Mouse (Mus musculus) liver, adult 2 months (tissue): ENCODE measurements around the gene Ren1. TPM values are rescaled to one million over a fixed set of nuclear protein-coding genes. Genes with fewer than 3 reads are reported as not detected.

Experiments used
- DNase-seq: peaks from one replicate; pipeline ENCODE4 v3.0.0-alpha.2; 2011; ENCODE audit warnings: low read depth, low spot score; ENCODE audit errors: extremely low read depth
- H3K27ac ChIP-seq: fragments of 200-500 bp; replicated peaks from 2 replicates; pipeline ENCODE4 v1.5.1; 2012; ENCODE audit warnings: low read depth, mild to moderate bottlenecking, control low read depth, inconsistent platforms, low read length; ENCODE audit not compliant: insufficient read depth
- H3K27me3 ChIP-seq: fragments of 200-500 bp; 2 replicates; pipeline ENCODE4 v1.6.1; 2012; ENCODE audit warnings: mild to moderate bottlenecking, moderate library complexity, low read length, inconsistent platforms; ENCODE audit not compliant: control insufficient read depth, insufficient read depth
- H3K36me3 ChIP-seq: fragments of 200-500 bp; 2 replicates; pipeline ENCODE4 v1.6.1; 2012; ENCODE audit warnings: low read length, inconsistent platforms; ENCODE audit not compliant: control insufficient read depth, insufficient read depth
- H3K4me1 ChIP-seq: fragments of 200-500 bp; 2 replicates; pipeline ENCODE4 v1.6.1; 2011; ENCODE audit warnings: low read length; ENCODE audit not compliant: control insufficient read depth, insufficient read depth
- H3K4me3 ChIP-seq: fragments of 200-500 bp; 2 replicates; pipeline ENCODE4 v1.5.1; 2011; ENCODE audit warnings: low read depth, mild to moderate bottlenecking, control low read depth, low read length, moderate library complexity; ENCODE audit not compliant: insufficient read depth
- H3K79me2 ChIP-seq: fragments of 200-500 bp; 2 replicates; pipeline ENCODE4 v1.6.1; 2012; ENCODE audit warnings: inconsistent platforms, mild to moderate bottlenecking, low read length, moderate library complexity; ENCODE audit not compliant: control insufficient read depth, insufficient read depth
- H3K9ac ChIP-seq: fragments of 200-500 bp; 2 replicates; pipeline ENCODE4 v1.6.1; 2012; ENCODE audit warnings: low read depth, mild to moderate bottlenecking, control low read depth, inconsistent platforms, low read length
- CTCF ChIP-seq: fragments of 200-500 bp; IDR thresholded peaks from 2 replicates; pipeline ENCODE4 v1.5.1; 2011; ENCODE audit warnings: low read depth, low read length, control low read depth
- POLR2A ChIP-seq: fragments of 200-500 bp; IDR thresholded peaks from 2 replicates; pipeline ENCODE4 v1.6.1; 2011; ENCODE audit warnings: low read length, control low read depth; ENCODE audit not compliant: insufficient read depth; ENCODE audit errors: extremely low read depth
- WGBS: fragments of 180-500 bp; shearing (Covaris S2); methylation state at CpG from one replicate; pipeline ENCODE4 v1.1.7; 2018; 5-methylcytosine and 5-hydroxymethylcytosine counted together
- polyA plus RNA-seq: library from polyadenylated mRNA; depleted of rRNA; stranded (reverse); fragments of >200 nt; gene quantifications from 2 replicates; pipeline ENCODE4 v1.2.3, GENCODE M21; 2012
- total RNA-seq: library from RNA; depleted of rRNA; stranded (reverse); fragments of >200 nt; gene quantifications from 2 replicates; pipeline ENCODE4 v1.2.3, GENCODE M21; 2014

Gene Ren1
- total and polyA plus RNA-seq, 2 experiments, result 0.18 TPM; not detected in 1

GRCm38 (mm10) chr1:133347226-133347625 lies 3.1 kb upstream of the Ren1 start:
- Histone ChIP-seq H3K27ac (peak overlapping the region; percentile 74), H3K79me2 (no peaks in the 10 kb centered on the region), H3K9ac (peak overlapping the region; percentile 38), H3K36me3 (no peaks in the 10 kb centered on the region), H3K4me3 (no peak overlapping the region), H3K27me3 (no peaks in the 10 kb centered on the region), H3K4me1 (peaks cover 7% of the 10 kb centered on the region)
- WGBS, result 80% methylated on average over 3 of the region's 3 CpGs
- DNase-seq, result no peak
- TF ChIP-seq POLR2A (no peak), CTCF (no peak)

DNA sequence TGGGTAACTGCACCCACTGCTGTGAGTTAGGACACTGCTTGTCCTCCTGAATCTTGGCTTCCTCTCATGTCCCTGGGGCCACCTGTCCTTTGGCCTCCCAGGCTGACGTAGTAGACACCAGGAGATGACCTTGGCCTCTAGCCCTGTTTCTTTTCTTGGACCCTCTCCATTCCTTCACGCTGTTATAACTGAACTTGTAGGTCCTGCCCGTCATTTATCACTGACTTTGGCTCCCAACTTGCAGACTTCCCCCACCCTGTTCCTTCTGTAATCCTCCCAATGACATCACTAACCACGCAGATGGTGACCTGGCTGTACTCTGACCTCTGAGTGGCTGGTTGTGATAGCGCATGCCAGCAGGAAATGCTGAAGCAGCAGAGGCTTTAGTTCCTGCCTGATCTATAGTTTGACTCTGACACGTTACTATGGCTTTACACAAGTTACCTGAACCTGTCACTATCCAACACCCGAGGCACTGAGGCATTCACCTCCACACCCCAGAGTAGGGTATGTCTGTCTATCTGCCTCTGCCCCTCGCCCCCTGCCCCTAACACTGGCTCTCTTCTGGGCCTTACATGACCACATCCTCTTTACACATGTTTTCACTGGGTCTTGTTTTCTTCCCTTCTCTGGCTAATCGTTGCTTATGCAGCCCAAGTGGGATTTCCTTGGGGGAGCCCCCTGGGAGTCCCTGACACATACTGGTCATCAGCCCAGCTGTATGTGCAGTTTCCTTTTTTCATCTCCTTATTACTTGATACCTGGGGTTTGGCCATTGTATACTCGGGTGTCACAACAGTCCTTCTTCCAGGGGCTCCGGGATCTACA lies 2.4 kb upstream of the Ren1 start:
- no peak for TF ChIP-seq POLR2A
- no peak for TF ChIP-seq CTCF
- peak; percentile 99 for DNase-seq
- H3K27ac ChIP-seq, result peak overlapping the region; percentile 74

GRCm38 (mm10) chr1:133351762-133352161 lies 1.5 kb downstream of the Ren1 start:
- H3K4me3 ChIP-seq, result no peak overlapping the region
- no peak for DNase-seq
- H3K79me2 ChIP-seq, result no peaks in the 10 kb centered on the region
- no peak for TF ChIP-seq CTCF
- TF ChIP-seq POLR2A, result no peak
- no peak overlapping the region for H3K27ac ChIP-seq
- H3K27me3 ChIP-seq, result no peaks in the 10 kb centered on the region
- H3K4me1 ChIP-seq, result peaks cover 7% of the 10 kb centered on the region
- H3K9ac ChIP-seq, result no peak overlapping the region
- WGBS, result 72% methylated on average over 9 of the region's 9 CpGs
- H3K36me3 ChIP-seq, result no peaks in the 10 kb centered on the region

More for the DNA sequence above, 2.4 kb upstream of the Ren1 start:
- peak overlapping the region; percentile 35; the same call in 1 of the 2 replicates for H3K9ac ChIP-seq
- WGBS, result 29% methylated on average over 11 of the region's 11 CpGs
- H3K36me3 ChIP-seq, result no peaks in the 10 kb centered on the region
- peaks cover 7% of the 10 kb centered on the region for H3K4me1 ChIP-seq
- no peaks in the 10 kb centered on the region for H3K27me3 ChIP-seq
- no peaks in the 10 kb centered on the region for H3K79me2 ChIP-seq
- H3K4me3 ChIP-seq, result no peak overlapping the region

DNA sequence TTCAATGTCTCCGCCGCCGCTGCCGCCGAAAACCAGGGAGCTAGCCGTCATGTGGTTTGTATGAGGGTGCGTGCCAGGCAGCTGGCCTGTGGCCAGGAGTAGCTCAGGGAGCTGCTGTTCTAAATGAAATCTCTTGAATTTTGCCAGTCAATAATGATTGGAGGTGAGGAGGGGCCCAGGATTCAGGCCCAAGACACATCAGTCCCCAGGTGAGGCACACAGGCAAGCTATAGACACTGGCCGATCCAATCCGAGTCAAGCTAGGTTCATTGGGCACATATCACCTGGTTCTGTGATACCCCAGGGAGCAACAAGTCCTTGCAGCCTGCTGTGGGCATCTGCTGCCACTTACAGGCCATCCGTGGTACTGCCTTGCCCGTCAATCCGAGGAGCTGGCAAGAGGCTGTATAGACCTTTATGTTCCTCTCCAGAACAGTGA lies 3.1 kb downstream of the Ren1 start:
- peak; percentile 80 for DNase-seq
- no peaks in the 10 kb centered on the region; the same call in 1 of the 2 replicates for H3K4me1 ChIP-seq
- 19% methylated on average over 12 of the region's 12 CpGs for WGBS
- no peaks in the 10 kb centered on the region for H3K27me3 ChIP-seq
- H3K4me3 ChIP-seq, result no peak overlapping the region
- no peak overlapping the region for H3K27ac ChIP-seq
- peak; percentile 99 for TF ChIP-seq CTCF
- TF ChIP-seq POLR2A, result no peak
- H3K36me3 ChIP-seq, result no peaks in the 10 kb centered on the region
- H3K79me2 ChIP-seq, result no peaks in the 10 kb centered on the region
- H3K9ac ChIP-seq, result no peak overlapping the region; the same call in 1 of the 2 replicates

GRCm38 (mm10) chr1:133355469-133355868 lies 5.2 kb downstream of the Ren1 start:
- Histone ChIP-seq H3K4me1 (no peaks in the 10 kb centered on the region; the same call in 1 of the 2 replicates), H3K4me3 (no peak overlapping the region), H3K79me2 (no peaks in the 10 kb centered on the region), H3K36me3 (no peaks in the 10 kb centered on the region), H3K9ac (no peak overlapping the region), H3K27ac (no peak overlapping the region), H3K27me3 (no peaks in the 10 kb centered on the region)
- no peak for TF ChIP-seq POLR2A
- no peak for TF ChIP-seq CTCF
- 82% methylated on average over 5 of the region's 5 CpGs for WGBS
- DNase-seq, result no peak

DNA sequence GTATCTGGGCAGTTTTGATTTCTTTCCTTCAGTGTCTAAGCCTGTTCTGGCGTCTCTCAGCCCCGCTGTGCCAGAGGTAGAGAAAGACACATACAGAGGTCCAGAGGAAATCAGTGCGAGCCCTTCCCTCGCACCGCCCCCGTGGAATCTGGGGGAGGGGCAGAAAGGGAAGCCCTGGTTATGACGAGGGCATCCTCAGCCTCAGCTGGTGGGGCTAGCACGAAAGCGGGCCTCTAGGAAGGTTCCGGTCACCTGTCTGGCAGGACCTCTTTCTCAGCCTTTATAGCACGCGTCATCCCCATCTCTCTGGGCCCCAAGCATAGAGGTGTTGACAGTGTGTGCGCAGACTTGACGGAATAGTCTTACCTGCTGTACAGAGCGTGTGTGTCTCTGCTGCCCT lies 5.6 kb downstream of the Ren1 start:
- Histone ChIP-seq H3K79me2 (no peaks in the 10 kb centered on the region), H3K27me3 (no peaks in the 10 kb centered on the region), H3K9ac (no peak overlapping the region), H3K4me1 (no peaks in the 10 kb centered on the region; the same call in 1 of the 2 replicates), H3K36me3 (no peaks in the 10 kb centered on the region), H3K4me3 (no peak overlapping the region), H3K27ac (no peak overlapping the region)
- TF ChIP-seq POLR2A, result no peak
- 80% methylated on average over 15 of the region's 15 CpGs for WGBS
- DNase-seq, result no peak
